Mouse (Mus musculus): ENCODE measurements around the gene Snx10. TPM values are rescaled to one million over a fixed set of nuclear protein-coding genes. Genes with fewer than 3 reads are reported as not detected.
A peak's percentile ranks its signal among the peaks of the same experiment; 100 is the strongest.

Gene Snx10
- total RNA-seq, 1 experiment from 2014 or later, result 89.6 TPM

GRCm38 (mm10) chr6:51580040-51580680, 56.5 kb downstream of the Snx10 start:
- ATAC-seq (replicated peaks; ENCODE audit: low read depth, poor library complexity, severe bottlenecking), result peak; percentile 89

- ATAC-seq (replicated peaks; ENCODE audit: low read depth, poor library complexity, severe bottlenecking), result no peak
Observed at GRCm38 (mm10) chr6:51581418-51581817, 57.7 kb downstream of the Snx10 start.

DNA sequence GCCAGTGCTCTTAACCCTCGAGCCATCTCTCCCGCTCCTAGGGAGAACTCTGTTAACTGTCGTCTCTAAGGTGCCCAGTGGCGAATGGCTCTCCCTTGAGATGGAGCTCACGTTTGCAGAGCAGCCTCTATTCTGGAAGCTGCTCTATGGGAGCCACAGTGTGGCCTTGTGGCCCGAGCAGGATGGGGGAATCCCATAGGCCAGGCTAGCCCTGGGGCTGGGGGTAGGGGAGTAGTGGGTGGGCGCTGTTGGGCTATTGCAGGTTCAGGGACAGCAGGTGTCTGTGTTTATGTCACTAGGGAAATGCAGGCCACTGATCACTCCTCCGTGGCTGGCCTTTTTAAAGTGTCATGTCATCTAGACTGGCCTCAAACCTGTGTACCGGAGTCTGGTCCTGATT, 58.4 kb downstream of the Snx10 start:
- no peak for ATAC-seq (replicated peaks; ENCODE audit: low read depth, poor library complexity, severe bottlenecking)

GRCm38 (mm10) chr6:51585980-51586379, 62.3 kb downstream of the Snx10 start:
- ATAC-seq (replicated peaks; ENCODE audit: low read depth, poor library complexity, severe bottlenecking), result peak; percentile 86

- ATAC-seq (replicated peaks; ENCODE audit: low read depth, poor library complexity, severe bottlenecking), result no peak
Observed at GRCm38 (mm10) chr6:51587266-51587665, 63.6 kb downstream of the Snx10 start.

DNA sequence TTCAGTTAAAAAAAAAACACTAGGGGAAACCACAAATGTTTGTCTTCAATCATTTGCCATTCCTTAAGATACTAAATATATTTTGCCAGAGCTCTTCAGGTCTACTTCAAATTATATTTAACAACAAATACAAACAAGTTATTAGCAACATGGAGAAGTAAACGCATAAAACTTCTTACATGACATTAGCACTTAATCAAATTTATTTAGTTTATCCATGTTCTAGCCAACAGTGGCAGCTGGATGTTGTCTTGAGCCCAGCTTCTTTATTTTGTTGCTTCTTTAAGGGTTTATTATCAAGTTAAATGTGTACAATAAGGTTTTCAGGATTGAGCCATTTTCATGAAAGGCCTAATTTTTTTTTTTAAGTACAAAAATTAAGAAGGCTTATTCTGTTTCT, 67.6 kb downstream of the Snx10 start:
- no peak for ATAC-seq (replicated peaks; ENCODE audit: low read depth, poor library complexity, severe bottlenecking)

DNA sequence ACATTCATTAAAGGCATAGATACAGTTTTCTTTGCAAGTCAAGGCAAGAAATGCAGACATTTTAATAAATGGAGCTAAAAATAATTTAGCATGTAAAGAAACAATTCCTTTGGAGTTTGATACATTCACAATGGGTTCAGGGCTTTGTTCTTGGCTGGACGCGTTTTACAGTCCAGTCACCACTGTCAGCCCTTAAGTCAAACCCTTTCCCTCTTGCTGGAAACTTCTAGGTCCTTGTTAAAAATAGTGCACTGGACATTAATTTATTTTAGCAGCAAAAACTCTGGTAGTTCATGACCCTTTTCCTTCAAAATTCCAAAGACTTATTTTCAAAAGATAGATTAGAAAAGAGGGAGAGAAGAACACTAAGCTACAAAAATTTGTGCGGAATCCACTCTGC, 68.1 kb downstream of the Snx10 start:
- no peak for ATAC-seq (replicated peaks; ENCODE audit: low read depth, poor library complexity, severe bottlenecking)

GRCm38 (mm10) chr6:51592356-51593115, 68.8 kb downstream of the Snx10 start:
- peak; percentile 93 for ATAC-seq (replicated peaks; ENCODE audit: low read depth, poor library complexity, severe bottlenecking)

DNA sequence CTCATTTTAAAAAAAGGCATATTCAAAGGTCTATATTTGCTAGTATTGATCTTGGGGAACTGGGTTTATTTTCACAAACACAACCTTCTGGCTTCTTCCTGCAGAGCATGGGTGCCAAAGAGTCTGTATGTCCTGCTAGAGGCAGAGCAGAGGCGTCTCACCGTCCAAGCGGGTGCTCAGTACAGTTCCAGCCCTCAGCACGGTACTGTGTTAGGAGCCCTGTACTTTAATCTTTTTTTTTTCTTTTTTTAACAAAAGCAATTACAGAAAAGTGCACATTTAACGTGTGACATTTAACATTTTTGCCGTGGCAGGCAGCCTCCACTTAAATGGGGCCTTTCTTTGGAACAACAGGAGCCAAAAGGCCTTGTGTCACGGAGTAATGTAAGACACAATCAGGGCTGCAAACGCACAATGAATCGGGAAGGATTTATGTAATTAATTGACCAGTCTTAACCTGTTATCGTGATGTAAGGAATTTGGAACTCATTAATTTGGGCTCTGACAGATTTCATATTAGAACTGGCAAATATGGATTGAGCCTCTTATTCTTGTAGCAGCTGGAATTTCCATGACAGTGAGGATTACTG, 69.8 kb downstream of the Snx10 start:
- no peak for ATAC-seq (replicated peaks; ENCODE audit: low read depth, poor library complexity, severe bottlenecking)

GRCm38 (mm10) chr6:51594516-51594915, 70.8 kb downstream of the Snx10 start:
- ATAC-seq (replicated peaks; ENCODE audit: low read depth, poor library complexity, severe bottlenecking), result no peak

- ATAC-seq (replicated peaks; ENCODE audit: low read depth, poor library complexity, severe bottlenecking), result no peak
Observed at GRCm38 (mm10) chr6:51598058-51598457, 74.4 kb downstream of the Snx10 start.

DNA sequence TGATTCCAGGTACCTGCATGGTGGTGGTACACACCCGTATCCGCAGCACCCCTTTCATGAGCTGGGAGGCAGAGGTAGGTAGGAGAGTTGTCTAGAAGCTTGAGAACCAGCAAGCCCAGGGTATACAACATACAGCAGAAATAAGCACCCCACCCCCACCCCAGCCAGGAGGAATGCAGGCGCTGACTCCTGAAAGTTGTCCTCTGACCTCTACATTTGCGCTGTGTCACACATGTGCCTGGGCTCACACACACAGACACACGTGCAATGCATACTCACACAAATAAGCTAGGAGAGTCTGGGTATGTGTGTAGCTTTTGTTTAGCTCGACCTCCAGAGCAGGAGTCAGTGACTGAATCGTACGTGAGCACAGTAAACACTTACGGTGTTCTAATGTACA, 76.7 kb downstream of the Snx10 start:
- ATAC-seq (replicated peaks; ENCODE audit: low read depth, poor library complexity, severe bottlenecking), result no peak

- no peak for ATAC-seq (replicated peaks; ENCODE audit: low read depth, poor library complexity, severe bottlenecking)
Observed at GRCm38 (mm10) chr6:51602341-51602740, 78.6 kb downstream of the Snx10 start.

DNA sequence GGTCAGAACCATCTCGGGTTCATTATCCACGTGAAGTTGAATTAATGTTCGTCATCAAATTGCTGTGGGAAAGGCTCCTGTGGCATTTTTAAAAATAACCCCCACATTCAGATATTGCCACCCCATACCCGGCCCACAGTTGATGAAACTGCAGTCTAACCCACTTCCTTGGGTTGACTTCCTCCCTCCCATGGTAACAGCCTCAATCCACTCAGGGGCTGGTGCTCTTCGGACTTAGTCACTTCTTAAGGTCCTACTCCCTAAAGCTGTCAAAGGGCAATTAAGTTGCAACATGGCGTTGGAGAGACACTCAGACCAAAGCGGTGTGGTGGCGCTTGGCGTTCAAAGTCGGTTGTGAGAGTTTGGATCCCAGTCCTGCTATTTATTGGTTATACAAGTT, 80.0 kb downstream of the Snx10 start:
- peak; percentile 77 for ATAC-seq (replicated peaks; ENCODE audit: low read depth, poor library complexity, severe bottlenecking)

- ATAC-seq (replicated peaks; ENCODE audit: low read depth, poor library complexity, severe bottlenecking), result peak; percentile 54
Observed at GRCm38 (mm10) chr6:51606245-51606644, 82.5 kb downstream of the Snx10 start.

DNA sequence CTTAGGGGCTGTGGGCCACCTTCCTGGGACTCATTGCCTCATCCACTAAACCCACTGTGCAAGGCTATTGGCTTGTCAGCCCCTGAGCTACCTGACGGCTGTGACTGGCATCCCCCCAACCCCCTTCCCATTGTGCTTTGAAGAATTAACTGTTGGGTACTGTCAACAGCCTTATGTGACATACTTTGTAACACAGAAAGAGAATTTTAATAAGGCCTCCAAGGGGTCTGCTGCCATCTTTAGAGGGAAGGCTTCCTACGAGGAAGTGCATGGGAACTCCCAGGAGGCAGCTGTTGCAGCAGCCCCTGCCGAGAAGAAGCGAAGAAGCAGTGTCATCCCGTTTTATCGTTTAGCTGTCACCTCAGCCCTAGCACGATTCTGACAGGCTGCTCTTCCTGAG, 83.1 kb downstream of the Snx10 start:
- no peak for ATAC-seq (replicated peaks; ENCODE audit: low read depth, poor library complexity, severe bottlenecking)

DNA sequence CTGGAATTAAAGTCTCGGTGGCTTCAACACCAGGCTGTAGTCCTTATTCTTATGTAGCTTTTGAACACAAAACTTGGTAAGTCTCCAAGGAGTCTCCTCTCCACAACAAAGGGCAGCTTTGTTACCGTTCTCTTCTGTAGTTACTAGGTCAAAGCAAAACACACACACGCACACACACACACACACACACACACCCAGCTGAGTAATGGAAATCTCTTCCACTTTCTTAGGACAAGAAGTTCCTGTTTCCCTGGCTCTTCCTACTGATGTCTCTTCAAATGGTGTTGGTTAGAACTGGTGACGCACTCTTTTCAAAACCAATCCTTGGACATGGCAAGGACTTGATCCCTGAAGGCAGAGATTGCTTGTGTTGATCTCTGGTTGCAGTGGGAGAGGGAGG, 87.9 kb downstream of the Snx10 start:
- ATAC-seq (replicated peaks; ENCODE audit: low read depth, poor library complexity, severe bottlenecking), result peak; percentile 51; the same call in 1 of the 2 replicates

DNA sequence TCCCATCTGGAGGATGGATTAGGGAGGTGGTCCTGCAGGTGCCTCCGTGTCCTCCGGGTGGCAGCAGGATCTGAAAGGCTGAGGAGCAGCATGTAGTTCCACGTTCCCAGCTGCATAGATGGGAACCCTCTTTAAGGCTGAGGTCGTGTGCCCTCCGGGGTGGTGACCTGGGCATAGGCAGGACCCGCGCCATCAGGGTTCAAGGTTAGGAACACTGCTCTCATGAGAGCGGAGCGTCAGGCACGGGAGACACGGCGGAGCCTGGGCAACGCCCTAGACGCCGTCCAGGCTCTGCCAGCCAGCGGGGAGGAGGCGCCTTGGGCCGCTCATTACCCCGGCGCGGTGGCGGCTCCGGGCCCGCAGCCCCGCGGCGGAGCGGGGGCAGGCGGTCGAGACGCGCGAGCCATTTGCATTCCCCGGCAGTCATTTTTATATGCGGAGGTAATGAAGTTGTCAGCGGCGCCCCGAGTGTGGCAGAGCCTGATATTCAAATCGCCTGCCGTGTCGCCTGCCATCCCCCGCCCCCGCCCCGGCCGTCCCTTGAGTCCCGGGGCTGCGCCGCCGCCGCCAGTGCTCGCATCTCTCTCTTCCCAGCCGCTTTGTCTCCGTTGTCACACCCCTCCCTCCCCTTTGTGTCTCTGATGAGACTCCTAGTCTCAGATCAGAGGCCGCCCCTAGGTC, 88.8 kb downstream of the Snx10 start:
- ATAC-seq (replicated peaks; ENCODE audit: low read depth, poor library complexity, severe bottlenecking), result peak; percentile 76

GRCm38 (mm10) chr6:51613661-51614060, 90.0 kb downstream of the Snx10 start:
- no peak for ATAC-seq (replicated peaks; ENCODE audit: low read depth, poor library complexity, severe bottlenecking)

- ATAC-seq (replicated peaks; ENCODE audit: low read depth, poor library complexity, severe bottlenecking), result no peak
Observed at GRCm38 (mm10) chr6:51626843-51627242, 103.1 kb downstream of the Snx10 start.

- 0 out of 2 replicates have a peak, but pooled peaks have one; percentile 50 for ATAC-seq (replicated peaks; ENCODE audit: low read depth, poor library complexity, severe bottlenecking)
Observed at GRCm38 (mm10) chr6:51629671-51630070, 106.0 kb downstream of the Snx10 start.
